Mouse (Mus musculus) forebrain, postnatal 0 days (tissue): ENCODE data around the gene Calm5. TPM values are rescaled to one million over a fixed set of nuclear protein-coding genes. Genes with fewer than 3 reads are reported as not detected.

Experiments
- ATAC-seq: fragments of 200-750 bp; cut with Nextera tagmentation; 2 replicates; pipeline ENCODE4 v1.8.0; 2017; ENCODE audit warnings: mild to moderate bottlenecking, moderate library complexity
- DNase-seq: peaks from one replicate; pipeline ENCODE4 v3.0.0-alpha.2; 2015
- H3K27ac ChIP-seq: fragments of 300-500 bp; sonication (generic); 2 replicates; pipeline ENCODE4 v1.5.1; 2014; ENCODE audit warnings: low read depth, mild to moderate bottlenecking, antibody characterized with exemption, low read length, moderate library complexity, mixed read lengths
- H3K27me3 ChIP-seq: fragments of 300-500 bp; sonication (generic); 2 replicates; pipeline ENCODE4 v1.6.1; 2014; ENCODE audit warnings: mild to moderate bottlenecking, low read length, mixed read lengths; ENCODE audit not compliant: insufficient read depth
- H3K36me3 ChIP-seq: fragments of 300-500 bp; sonication (generic); 2 replicates; pipeline ENCODE4 v1.6.1; 2014; ENCODE audit warnings: mild to moderate bottlenecking, moderate library complexity; ENCODE audit not compliant: insufficient read depth
- H3K4me1 ChIP-seq: fragments of 300-500 bp; sonication (generic); 2 replicates; pipeline ENCODE4 v1.6.1; 2014; ENCODE audit warnings: antibody characterized with exemption; ENCODE audit not compliant: insufficient read depth
- H3K4me2 ChIP-seq: fragments of 300-500 bp; sonication (generic); 2 replicates; pipeline ENCODE4 v1.6.1; 2014; ENCODE audit warnings: low read depth, mild to moderate bottlenecking, moderate library complexity
- H3K4me3 ChIP-seq: fragments of 300-500 bp; sonication (generic); 2 replicates; pipeline ENCODE4 v1.5.1; 2014; ENCODE audit warnings: low read depth, low read length, mixed read lengths
- H3K9ac ChIP-seq: fragments of 300-500 bp; sonication (generic); 2 replicates; pipeline ENCODE4 v1.6.1; 2014; ENCODE audit warnings: mild to moderate bottlenecking
- H3K9me3 ChIP-seq: fragments of 300-500 bp; sonication (generic); 2 replicates; pipeline ENCODE4 v1.6.1; 2016; ENCODE audit warnings: low read length
- CTCF ChIP-seq: sonication (generic); IDR thresholded peaks from 2 replicates; pipeline ENCODE4 v1.5.1; 2016; ENCODE audit warnings: antibody characterized with exemption, control low read depth, low read depth
- WGBS: fragments of 180-500 bp; shearing (Covaris S2); extraction: QIAGEN DNeasy Blood & Tissue Kit; methylation state at CpG from one replicate; pipeline ENCODE4 v1.1.7; 2014; 5-methylcytosine and 5-hydroxymethylcytosine counted together
- polyA plus RNA-seq: library from polyadenylated mRNA; unstranded; fragments of >200 nt; fragmentation: Nextera tagmentation; extraction: Ambion mirVana; gene quantifications from 2 replicates; pipeline ENCODE4 v1.2.1, GENCODE M21; 2015
- total RNA-seq: library from RNA; depleted of rRNA; stranded (reverse); fragments of >200 nt; gene quantifications from 2 replicates; pipeline ENCODE4 v1.2.3, GENCODE M21; 2014

Gene Calm5
- total and polyA plus RNA-seq, 2 experiments from 2014 or later, result not detected

GRCm38 (mm10) chr13:3850330-3850729 is 3.6 kb upstream of the Calm5 start:
- no peak for TF ChIP-seq CTCF
- Histone ChIP-seq H3K36me3 (no peaks in the 10 kb centered on the region), H3K27me3 (no peaks in the 10 kb centered on the region), H3K9me3 (no peaks in the 10 kb centered on the region), H3K4me3 (no peak overlapping the region), H3K4me1 (no peaks in the 10 kb centered on the region), H3K4me2 (no peak overlapping the region), H3K27ac (no peak overlapping the region), H3K9ac (no peak overlapping the region)
- WGBS, result 86% methylated on average over 1 of the region's 1 CpGs
- DNase-seq (no peak), ATAC-seq (no peak)

GRCm38 (mm10) chr13:3854856-3855255 is 883 bp downstream of the Calm5 start:
- Histone ChIP-seq H3K9ac (no peak overlapping the region), H3K4me1 (no peaks in the 10 kb centered on the region), H3K4me3 (no peak overlapping the region), H3K27ac (no peak overlapping the region), H3K27me3 (no peaks in the 10 kb centered on the region), H3K36me3 (no peaks in the 10 kb centered on the region), H3K9me3 (no peaks in the 10 kb centered on the region), H3K4me2 (no peak overlapping the region)
- WGBS, result 84% methylated on average over 2 of the region's 2 CpGs
- DNase-seq (no peak), ATAC-seq (no peak)
- TF ChIP-seq CTCF, result no peak

DNA sequence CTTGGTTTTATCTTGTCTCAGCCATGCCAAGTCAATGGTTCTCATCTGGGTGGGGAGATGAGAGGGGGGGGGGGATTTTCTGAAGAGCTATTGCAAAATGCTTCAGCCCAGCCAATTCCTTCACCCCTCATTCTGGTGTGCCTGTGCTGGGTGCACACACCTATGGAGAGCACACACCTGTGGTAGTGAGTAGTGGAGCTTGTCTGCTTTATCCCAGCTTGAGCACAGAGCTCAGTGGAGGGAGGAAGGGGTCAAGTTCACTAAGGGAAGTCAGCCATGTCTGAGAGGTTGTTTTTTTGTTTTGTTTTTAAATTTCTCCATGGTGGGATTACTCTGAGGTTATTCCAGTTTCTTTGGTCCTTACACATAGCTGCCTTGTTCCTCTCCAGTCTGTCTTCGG is 2.3 kb downstream of the Calm5 start:
- Histone ChIP-seq H3K27me3 (no peaks in the 10 kb centered on the region), H3K9ac (no peak overlapping the region), H3K36me3 (no peaks in the 10 kb centered on the region), H3K9me3 (no peaks in the 10 kb centered on the region), H3K27ac (no peak overlapping the region), H3K4me2 (no peak overlapping the region), H3K4me3 (no peak overlapping the region), H3K4me1 (no peaks in the 10 kb centered on the region)
- ATAC-seq, result no peak
- DNase-seq, result no peak
- no peak for TF ChIP-seq CTCF
- 92% methylated on average over 1 of the region's 1 CpGs for WGBS

DNA sequence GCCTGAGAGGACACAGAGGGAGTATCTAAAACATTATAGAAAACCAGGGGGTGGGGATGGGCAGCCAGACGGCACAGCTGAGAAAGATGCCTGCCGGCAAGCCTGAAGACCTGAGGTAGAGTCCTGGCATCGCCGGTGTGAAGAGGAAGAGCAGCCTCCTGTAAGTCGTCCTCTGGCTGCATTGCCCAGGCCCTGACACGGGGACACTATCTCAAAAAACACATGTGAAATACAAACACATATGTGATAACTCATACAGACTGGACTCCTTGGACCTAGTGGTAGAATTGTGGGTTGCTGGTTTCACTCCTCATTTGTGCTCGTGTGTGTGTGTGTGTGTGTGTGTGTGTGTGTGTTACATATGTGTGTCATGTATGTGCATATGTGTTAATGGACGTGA is 7.3 kb downstream of the Calm5 start:
- Histone ChIP-seq H3K4me1 (no peaks in the 10 kb centered on the region), H3K4me3 (no peak overlapping the region), H3K36me3 (no peaks in the 10 kb centered on the region), H3K4me2 (no peak overlapping the region), H3K27me3 (no peaks in the 10 kb centered on the region), H3K9ac (no peak overlapping the region), H3K27ac (no peak overlapping the region), H3K9me3 (no peaks in the 10 kb centered on the region)
- ATAC-seq (no peak), DNase-seq (no peak)
- TF ChIP-seq CTCF, result no peak
- 92% methylated on average over 8 of the region's 8 CpGs for WGBS

DNA sequence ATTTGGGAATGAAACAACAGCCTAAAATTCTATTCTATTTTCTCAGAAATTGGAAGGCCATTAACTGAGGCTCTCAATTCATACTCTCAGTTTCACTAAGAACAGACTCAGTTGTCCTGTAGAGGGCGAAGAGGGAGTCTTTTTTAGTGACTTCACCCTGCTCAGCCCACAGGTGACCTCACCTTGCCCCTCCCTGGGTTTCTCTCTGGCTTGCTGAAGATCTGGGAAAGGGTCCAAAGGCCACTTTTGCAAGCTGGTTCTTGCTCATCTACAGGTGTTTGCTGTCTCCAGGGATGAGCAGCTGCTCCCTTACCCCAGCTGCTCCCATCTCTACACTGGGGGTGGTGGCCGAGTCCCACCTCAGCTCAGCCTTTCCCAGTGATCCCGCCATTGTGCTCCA is 8.4 kb downstream of the Calm5 start:
- no peaks in the 10 kb centered on the region for H3K36me3 ChIP-seq
- H3K4me3 ChIP-seq, result no peak overlapping the region
- 84% methylated on average over 3 of the region's 3 CpGs for WGBS
- H3K9me3 ChIP-seq, result no peaks in the 10 kb centered on the region
- no peaks in the 10 kb centered on the region for H3K27me3 ChIP-seq
- no peak overlapping the region for H3K27ac ChIP-seq
- no peaks in the 10 kb centered on the region for H3K4me1 ChIP-seq
- H3K4me2 ChIP-seq, result no peak overlapping the region
- ATAC-seq, result no peak
- H3K9ac ChIP-seq, result no peak overlapping the region
- TF ChIP-seq CTCF, result no peak
- DNase-seq, result no peak

GRCm38 (mm10) chr13:3862922-3863580 is 9.1 kb downstream of the Calm5 start:
- H3K27me3 ChIP-seq, result no peaks in the 10 kb centered on the region
- 91% methylated on average over 10 of the region's 10 CpGs for WGBS
- no peak overlapping the region for H3K4me2 ChIP-seq
- H3K4me3 ChIP-seq, result no peak overlapping the region
- DNase-seq, result no peak
- no peak overlapping the region for H3K9ac ChIP-seq
- ATAC-seq, result no peak
- TF ChIP-seq CTCF, result no peak
- no peak overlapping the region for H3K27ac ChIP-seq
- no peaks in the 10 kb centered on the region for H3K4me1 ChIP-seq
- H3K9me3 ChIP-seq, result no peaks in the 10 kb centered on the region
- H3K36me3 ChIP-seq, result no peaks in the 10 kb centered on the region

DNA sequence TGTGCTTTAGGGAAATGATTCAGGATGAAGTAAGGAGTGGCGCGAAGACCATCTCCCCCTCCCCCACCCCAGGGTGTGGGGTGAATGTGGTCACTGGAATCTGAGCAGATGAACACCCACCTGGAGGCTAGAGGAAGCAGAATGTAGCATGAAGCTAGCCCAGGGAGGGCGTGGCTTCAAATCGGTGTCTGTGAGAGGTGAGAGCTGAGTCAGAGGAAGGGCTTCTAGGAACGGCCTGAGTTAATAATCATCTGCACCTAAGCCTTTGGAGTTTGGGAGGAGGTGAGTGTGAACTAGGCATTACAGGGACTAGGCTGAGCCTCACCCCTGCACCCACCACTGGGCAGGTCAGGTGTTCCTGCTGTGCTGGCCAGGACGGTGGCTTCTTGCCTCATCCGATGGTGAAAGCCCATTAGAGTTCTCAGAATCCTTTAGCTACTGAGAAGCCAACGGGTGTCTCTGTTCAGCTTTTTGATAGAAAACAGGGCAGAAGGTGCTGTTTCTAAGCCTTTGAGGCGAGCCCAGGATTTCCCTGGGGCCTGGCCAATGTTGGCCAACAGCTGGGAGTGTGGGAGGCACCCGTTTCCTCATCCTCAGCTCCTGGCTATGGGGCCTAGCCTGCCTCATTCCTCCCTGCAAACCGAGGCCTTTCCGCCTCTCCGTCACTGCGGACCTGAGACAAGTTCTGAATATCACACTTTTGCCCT is 11.8 kb downstream of the Calm5 start:
- no peak overlapping the region for H3K27ac ChIP-seq
- 84% methylated on average over 14 of the region's 14 CpGs for WGBS
- no peak for DNase-seq
- H3K36me3 ChIP-seq, result no peaks in the 10 kb centered on the region
- H3K9ac ChIP-seq, result no peak overlapping the region
- no peak overlapping the region for H3K4me3 ChIP-seq
- TF ChIP-seq CTCF, result no peak
- no peak overlapping the region for H3K4me2 ChIP-seq
- no peaks in the 10 kb centered on the region for H3K9me3 ChIP-seq
- H3K27me3 ChIP-seq, result no peaks in the 10 kb centered on the region
- H3K4me1 ChIP-seq, result no peaks in the 10 kb centered on the region
- ATAC-seq, result no peak
